ENCODE assay signal across 11 mouse cellular contexts in the genomic region with DNA sequence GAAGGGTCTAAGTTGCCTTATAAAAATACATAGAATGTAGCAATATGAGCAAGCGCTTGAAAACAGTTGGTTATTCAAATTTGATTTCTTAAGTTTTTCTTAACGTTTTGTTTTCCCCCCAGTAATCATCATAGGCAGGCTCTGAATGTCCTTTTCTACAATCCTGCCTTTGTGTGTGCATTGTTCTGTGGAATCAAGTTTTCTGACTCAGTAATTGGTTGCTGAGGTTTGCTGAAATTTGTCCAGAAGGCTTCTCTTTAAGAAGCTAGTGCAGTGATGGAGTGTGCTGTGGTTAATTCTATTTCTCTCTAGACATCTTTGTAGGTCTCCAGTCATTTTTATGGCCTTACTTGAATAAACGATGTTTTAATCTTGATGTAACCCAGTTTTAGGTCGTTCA. TPM values are rescaled to one million over a fixed set of nuclear protein-coding genes. Genes with fewer than 3 reads are reported as not detected.
DNase-seq lines count a peak whose midpoint lies in the region; ATAC-seq and TF ChIP-seq lines count a peak whose summit lies in the region.
"Had no signal": no experiment of that assay in that cellular context is flagged by ENCODE, and none has a peak within 500 bp of the region (broad histone marks: within the 10 kb centered on the region; RNA-seq: fewer than 3 reads in every experiment).

No protein-coding gene starts in this region.

- no peaks in the 10 kb centered on the region for H3K4me1 ChIP-seq in heart, embryonic 14.5 days (ENCODE audit: control insufficient read depth in 2 of 2, insufficient read depth in 2 of 2, low read length in 2 of 2)
- no peaks in the 10 kb centered on the region for H3K4me1 ChIP-seq in stomach, embryonic 14.5 days (ENCODE audit: control insufficient read depth, insufficient read depth, low read length)
- no peaks in the 10 kb centered on the region for H3K4me1 ChIP-seq in stomach, postnatal 0 days (replicated peaks; ENCODE audit: control insufficient read depth, insufficient read depth)
- no peaks in the 10 kb centered on the region for H3K4me1 ChIP-seq in liver, embryonic 14.5 days (replicated peaks; ENCODE audit: control insufficient read depth in 2 of 2, insufficient read depth in 2 of 2, low read length in 1 of 2)

- peaks cover 44% of the 10 kb centered on the region for H3K27me3 ChIP-seq in heart, embryonic 14.5 days (ENCODE audit: control insufficient read depth, insufficient read depth, low read length)
- H3K27me3 ChIP-seq in stomach, embryonic 14.5 days (ENCODE audit: control insufficient read depth, insufficient read depth, low read length): peaks cover 8% of the 10 kb centered on the region; the same call in 1 of the 2 replicates
- 0 out of 2 replicates have a peak, but pooled peaks cover 2% of the 10 kb centered on the region for H3K27me3 ChIP-seq in stomach, postnatal 0 days (ENCODE audit: control insufficient read depth, insufficient read depth, low read length)
- peaks cover 19% of the 10 kb centered on the region for H3K27me3 ChIP-seq in liver, embryonic 14.5 days (ENCODE audit: control insufficient read depth, insufficient read depth, low read length)

- H3K9ac ChIP-seq in heart, embryonic 14.5 days (ENCODE audit: low read length): no peak overlapping the region
- 0 out of 2 replicates have a peak overlapping the region, but pooled peaks have one; percentile 38 for H3K9ac ChIP-seq in stomach, embryonic 14.5 days (replicated peaks; ENCODE audit: low read depth, low read length)
- H3K9ac ChIP-seq in stomach, postnatal 0 days (ENCODE audit: low read length): no peak overlapping the region
- no peak overlapping the region for H3K9ac ChIP-seq in liver, embryonic 14.5 days (replicated peaks)

- WGBS in heart, embryonic 14.5 days: 54% methylated on average over 4 of the region's 4 CpGs
- WGBS in stomach, embryonic 14.5 days: 39% methylated on average over 4 of the region's 4 CpGs
- 45% methylated on average over 4 of the region's 4 CpGs for WGBS in stomach, postnatal 0 days
- 36% methylated on average over 4 of the region's 4 CpGs for WGBS in liver, embryonic 14.5 days (ENCODE audit: insufficient replicate concordance)

- peak overlapping the region; percentile 98 for H3K4me2 ChIP-seq in heart, embryonic 14.5 days (ENCODE audit: low read length)
- H3K4me2 ChIP-seq in stomach, embryonic 14.5 days (replicated peaks; ENCODE audit: low read depth, low read length): peak overlapping the region; percentile 91
- H3K4me2 ChIP-seq in stomach, postnatal 0 days (replicated peaks; ENCODE audit: low read depth): no peak overlapping the region
- H3K4me2 ChIP-seq in liver, embryonic 14.5 days (ENCODE audit: low read depth): peak overlapping the region; percentile 67; the same call in 1 of the 2 replicates

- H3K4me3 ChIP-seq in heart, embryonic 14.5 days (ENCODE audit: control insufficient read depth in 1 of 2, insufficient read depth in 1 of 2, low read depth in 1 of 2, low read length in 2 of 2): peak overlapping the region in 1 of 2 experiments; percentile 67; a peak in 1 of 4 replicates
- H3K4me3 ChIP-seq in stomach, embryonic 14.5 days (ENCODE audit: low read depth, low read length): peak overlapping the region; percentile 59
- no peak overlapping the region for H3K4me3 ChIP-seq in stomach, postnatal 0 days (ENCODE audit: low read depth, low read length)
- no peak overlapping the region; a peak in 1 of 4 replicates for H3K4me3 ChIP-seq in liver, embryonic 14.5 days (ENCODE audit: insufficient read depth in 1 of 2, low read depth in 2 of 2, low read length in 2 of 2)

- TF ChIP-seq EP300 in stomach, postnatal 0 days (optimal IDR thresholded peaks at IDR 0.05): no peak
- no peak for TF ChIP-seq EP300 in liver, embryonic 14.5 days (IDR thresholded peaks at IDR 0.05; ENCODE audit: low read depth)

- H3K36me3 ChIP-seq in heart, embryonic 14.5 days (ENCODE audit: control insufficient read depth, insufficient read depth, low read length): no peaks in the 10 kb centered on the region
- no peaks in the 10 kb centered on the region for H3K36me3 ChIP-seq in stomach, embryonic 14.5 days (ENCODE audit: control insufficient read depth, insufficient read depth, low read length)
- H3K36me3 ChIP-seq in stomach, postnatal 0 days (ENCODE audit: control insufficient read depth, insufficient read depth, low read length): no peaks in the 10 kb centered on the region
- no peaks in the 10 kb centered on the region for H3K36me3 ChIP-seq in liver, embryonic 14.5 days (replicated peaks; ENCODE audit: control insufficient read depth, insufficient read depth, low read depth)

- no peak for TF ChIP-seq CTCF in stomach, postnatal 0 days (IDR thresholded peaks at IDR 0.05; ENCODE audit: low read depth)
- no peak for TF ChIP-seq CTCF in liver, embryonic 14.5 days (IDR thresholded peaks at IDR 0.05; ENCODE audit: low read depth)

- no peak for ATAC-seq in heart, embryonic 14.5 days (ENCODE audit: insufficient number of reproducible peaks, insufficient read depth, low FRiP score, low read depth)
- ATAC-seq in stomach, embryonic 14.5 days (ENCODE audit: insufficient number of reproducible peaks, insufficient read depth, low FRiP score, low read depth): no peak
- no peak for ATAC-seq in stomach, postnatal 0 days (ENCODE audit: low FRiP score, low TSS enrichment)
- no peak for ATAC-seq in liver, embryonic 14.5 days (ENCODE audit: insufficient read depth)

- H3K27ac ChIP-seq in heart, embryonic 14.5 days (replicated peaks in 1 of 2; ENCODE audit: control insufficient read depth in 1 of 2, insufficient read depth in 1 of 2, low read depth in 2 of 2, low read length in 2 of 2): no peak overlapping the region
- H3K27ac ChIP-seq in stomach, embryonic 14.5 days (ENCODE audit: low read length): no peak overlapping the region
- H3K27ac ChIP-seq in stomach, postnatal 0 days (replicated peaks): no peak overlapping the region
- no peak overlapping the region for H3K27ac ChIP-seq in liver, embryonic 14.5 days

- no peak for DNase-seq in heart, adult 18-20 months
- no peak for DNase-seq in stomach, postnatal 0 days (ENCODE audit: low spot score)
- no peak for DNase-seq in liver, embryonic 14.5 days (ENCODE audit: low read depth in 3 of 3, low spot score in 3 of 3)
- DNase-seq in MN1 (ENCODE audit: low spot score): no peak
- no peak for DNase-seq in adrenal gland, postnatal 10 days
- no peak for DNase-seq in adrenal gland, postnatal 25 days
- DNase-seq: cerebellum, adult 2 months; thymus, postnatal 4 days had no signal

- no peaks in the 10 kb centered on the region for H3K9me3 ChIP-seq in heart, embryonic 14.5 days (ENCODE audit: control insufficient read depth, low read length)
- no peaks in the 10 kb centered on the region for H3K9me3 ChIP-seq in stomach, embryonic 14.5 days (ENCODE audit: control insufficient read depth, low read depth, low read length)
- no peaks in the 10 kb centered on the region for H3K9me3 ChIP-seq in stomach, postnatal 0 days (ENCODE audit: control insufficient read depth, low read length)
- no peaks in the 10 kb centered on the region for H3K9me3 ChIP-seq in liver, embryonic 14.5 days (ENCODE audit: control insufficient read depth, low read length)

RNA-seq across cellular contexts. Expression of gene Igsf11, which starts 10.5 kb away (rescaled TPM):
- 0.19 and 0.36 TPM in 2 replicates for polyA plus RNA-seq in heart, embryonic 14.5 days (2014; fragmentation: Nextera tagmentation; extraction: Ambion mirVana)
- total RNA-seq in heart, adult 18-20 months (2021): under 1 TPM; 0.37 to 0.51 TPM
- polyA plus RNA-seq in stomach, embryonic 14.5 days (2014; fragmentation: Nextera tagmentation; extraction: Ambion mirVana): 1.6 TPM in 2 replicates
- polyA plus RNA-seq in stomach, postnatal 0 days (2015; fragmentation: Nextera tagmentation; extraction: Ambion mirVana): 0.56 and 0.63 TPM in 2 replicates
- polyA plus RNA-seq in liver, embryonic 14.5 days (2012; rRNA removed): 0.12 and 0.16 TPM in 2 replicates
- 0.03 and 0.04 TPM in 2 replicates for polyA plus RNA-seq in liver, embryonic 14.5 days (2014; fragmentation: Nextera tagmentation; extraction: Ambion mirVana)
- 10 to 100 TPM; 17.1 to 23.9 TPM for total RNA-seq in adrenal gland, postnatal 10 days (2021)
- 18.8 and 21.8 TPM in 2 replicates for total RNA-seq in adrenal gland, postnatal 25 days (2021)
- total RNA-seq: granulocyte monocyte progenitor cell, adult 5-6 weeks had no signal
